Mouse (Mus musculus): ENCODE measurements around the gene Vars. TPM values are rescaled to one million over a fixed set of nuclear protein-coding genes. Genes with fewer than 3 reads are reported as not detected.

Vars gene
- polyA plus RNA-seq, 1 experiment = 208 TPM

DNA sequence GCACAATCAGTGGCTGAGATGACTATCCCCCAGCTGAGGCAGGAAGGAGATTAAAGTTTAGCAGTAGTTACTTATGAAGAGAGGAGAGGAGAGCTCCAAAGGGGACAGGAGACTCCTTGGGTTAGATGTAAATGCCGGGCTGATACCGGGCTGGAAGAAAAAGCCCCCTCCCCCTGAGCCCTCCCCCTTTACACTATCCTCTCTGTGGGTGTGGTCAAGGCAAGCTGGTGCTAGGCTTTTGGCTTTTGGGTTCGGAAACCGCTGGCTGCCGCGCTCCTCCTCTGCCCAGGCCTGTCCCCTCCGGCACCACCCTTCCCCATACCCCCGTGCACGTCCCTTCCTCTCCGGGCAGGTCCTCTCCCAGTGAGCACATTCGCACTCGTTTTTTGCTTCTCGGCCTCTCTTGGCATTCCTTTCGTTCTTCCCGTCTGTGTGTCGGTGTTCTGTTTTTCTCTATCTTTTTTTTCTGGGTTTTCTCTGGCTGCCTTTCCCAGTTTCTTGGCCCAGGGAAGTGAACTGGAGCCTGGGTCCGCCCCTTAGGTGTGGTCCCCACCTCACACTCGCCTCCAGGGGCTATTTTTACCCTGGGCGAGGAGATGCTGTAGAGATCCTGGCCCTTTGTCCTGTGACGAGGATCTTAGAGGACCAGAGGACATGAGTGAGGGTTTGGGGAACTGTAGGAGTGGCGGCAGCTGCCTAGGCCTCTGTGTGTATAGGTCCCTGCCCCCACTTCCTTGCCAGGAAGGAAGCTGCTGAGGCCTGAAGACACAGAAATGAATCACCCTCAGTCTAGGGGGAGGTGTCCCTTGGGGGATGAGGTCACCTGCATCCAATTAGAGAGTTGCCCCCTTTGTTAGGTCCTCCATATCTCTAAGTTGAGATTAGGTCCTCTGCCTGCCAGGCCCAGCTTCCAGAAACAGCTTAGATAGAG, 50.6 kb downstream of the Vars start:
- H3ac ChIP-seq (ENCODE audit: control insufficient read depth, insufficient read length) = peak overlapping the region; percentile 1
- H3K27me3 ChIP-seq (ENCODE audit: control insufficient read depth, insufficient read depth, insufficient read length) = no peaks in the 10 kb centered on the region
- peaks cover 47% of the 10 kb centered on the region for H3K79me2 ChIP-seq (ENCODE audit: control insufficient read depth, insufficient read depth)
- H3K4me2 ChIP-seq (ENCODE audit: low read depth) = peak overlapping the region; percentile 86
- TF ChIP-seq MYOD1 (IDR thresholded peaks at IDR 0.05; ENCODE audit: control insufficient read depth in 1 of 3, insufficient read length in 2 of 3, low read depth in 2 of 3) = peak; percentile 12 to 70 (median 40)
- peak; percentile 65 for TF ChIP-seq POLR2A (IDR thresholded peaks at IDR 0.05; ENCODE audit: insufficient read length, low read depth)
- no peak for TF ChIP-seq E2F4 (IDR thresholded peaks at IDR 0.05; ENCODE audit: insufficient read depth)
- no peak for TF ChIP-seq MAX (IDR thresholded peaks at IDR 0.05; ENCODE audit: low read depth)
- TF ChIP-seq REST (IDR thresholded peaks at IDR 0.05; ENCODE audit: insufficient read depth, insufficient read length) = no peak
- TF ChIP-seq MYOG (IDR thresholded peaks at IDR 0.05; ENCODE audit: control insufficient read depth in 1 of 3, insufficient read depth in 1 of 3, insufficient read length in 2 of 3, low read depth in 2 of 3) = peak in 1 of 3 experiments; percentile 60
- TF ChIP-seq POLR2AphosphoS2 (IDR thresholded peaks at IDR 0.05; ENCODE audit: insufficient read length, low read depth) = peak; percentile 77
- no peak for TF ChIP-seq CEBPB (IDR thresholded peaks at IDR 0.05; ENCODE audit: insufficient read depth, poor library complexity, severe bottlenecking)
- no peak for TF ChIP-seq TCF3 (IDR thresholded peaks at IDR 0.05; ENCODE audit: insufficient read length, low read depth)
- peak overlapping the region; percentile 96 for H3K4me3 ChIP-seq
- peaks cover 37% of the 10 kb centered on the region for H3K36me3 ChIP-seq (ENCODE audit: control insufficient read depth, insufficient read depth)

DNA sequence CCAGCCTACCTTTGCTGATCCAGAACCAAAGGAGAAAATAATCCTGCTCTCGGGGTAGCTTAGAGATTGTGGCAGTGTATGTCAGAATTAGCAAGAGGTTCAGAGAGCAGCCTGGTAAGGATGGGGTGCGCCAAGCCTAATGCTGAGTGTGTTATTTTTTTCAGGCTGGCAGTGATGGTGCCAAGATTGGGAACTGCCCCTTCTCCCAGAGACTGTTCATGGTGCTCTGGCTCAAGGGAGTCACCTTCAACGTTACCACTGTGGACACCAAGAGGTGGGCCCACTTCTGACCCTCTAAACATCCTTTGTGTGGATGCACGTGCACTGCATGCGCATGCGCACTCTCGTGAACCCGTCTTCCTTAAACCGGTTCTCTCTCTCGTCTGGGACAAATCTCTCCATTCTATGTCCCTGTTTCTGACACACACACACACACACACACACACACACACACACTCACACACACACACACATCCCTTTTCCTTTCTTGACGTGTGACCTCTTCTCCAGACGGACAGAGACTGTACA, 51.5 kb downstream of the Vars start:
- H3K36me3 ChIP-seq (ENCODE audit: control insufficient read depth, insufficient read depth) = peaks cover 37% of the 10 kb centered on the region
- TF ChIP-seq MAX (IDR thresholded peaks at IDR 0.05; ENCODE audit: low read depth) (no peak), TCF3 (IDR thresholded peaks at IDR 0.05; ENCODE audit: insufficient read length, low read depth) (no peak), USF1 (IDR thresholded peaks at IDR 0.05; ENCODE audit: low read depth) (no peak), TCF12 (IDR thresholded peaks at IDR 0.05; ENCODE audit: insufficient read depth, poor library complexity, severe bottlenecking) (no peak), SRF (IDR thresholded peaks at IDR 0.05; ENCODE audit: control insufficient read depth, insufficient read length, low read depth) (no peak), REST (IDR thresholded peaks at IDR 0.05; ENCODE audit: insufficient read depth, insufficient read length) (no peak), CEBPB (IDR thresholded peaks at IDR 0.05; ENCODE audit: insufficient read depth, poor library complexity, severe bottlenecking) (no peak), MYOG (IDR thresholded peaks at IDR 0.05; ENCODE audit: control insufficient read depth in 1 of 3, insufficient read depth in 1 of 3, insufficient read length in 2 of 3, low read depth in 2 of 3) (no peak), POLR2A (IDR thresholded peaks at IDR 0.05; ENCODE audit: insufficient read length, low read depth) (no peak), POLR2AphosphoS2 (IDR thresholded peaks at IDR 0.05; ENCODE audit: insufficient read length, low read depth) (no peak), E2F4 (IDR thresholded peaks at IDR 0.05; ENCODE audit: insufficient read depth) (no peak), MYOD1 (IDR thresholded peaks at IDR 0.05; ENCODE audit: control insufficient read depth in 1 of 3, insufficient read length in 2 of 3, low read depth in 2 of 3) (no peak)
- peaks cover 47% of the 10 kb centered on the region for H3K79me2 ChIP-seq (ENCODE audit: control insufficient read depth, insufficient read depth)
- H3K4me3 ChIP-seq = peak overlapping the region; percentile 96
- H3ac ChIP-seq (ENCODE audit: control insufficient read depth, insufficient read length) = peak overlapping the region; percentile 1
- peak overlapping the region; percentile 86 for H3K4me2 ChIP-seq (ENCODE audit: low read depth)
- no peaks in the 10 kb centered on the region for H3K27me3 ChIP-seq (ENCODE audit: control insufficient read depth, insufficient read depth, insufficient read length)

DNA sequence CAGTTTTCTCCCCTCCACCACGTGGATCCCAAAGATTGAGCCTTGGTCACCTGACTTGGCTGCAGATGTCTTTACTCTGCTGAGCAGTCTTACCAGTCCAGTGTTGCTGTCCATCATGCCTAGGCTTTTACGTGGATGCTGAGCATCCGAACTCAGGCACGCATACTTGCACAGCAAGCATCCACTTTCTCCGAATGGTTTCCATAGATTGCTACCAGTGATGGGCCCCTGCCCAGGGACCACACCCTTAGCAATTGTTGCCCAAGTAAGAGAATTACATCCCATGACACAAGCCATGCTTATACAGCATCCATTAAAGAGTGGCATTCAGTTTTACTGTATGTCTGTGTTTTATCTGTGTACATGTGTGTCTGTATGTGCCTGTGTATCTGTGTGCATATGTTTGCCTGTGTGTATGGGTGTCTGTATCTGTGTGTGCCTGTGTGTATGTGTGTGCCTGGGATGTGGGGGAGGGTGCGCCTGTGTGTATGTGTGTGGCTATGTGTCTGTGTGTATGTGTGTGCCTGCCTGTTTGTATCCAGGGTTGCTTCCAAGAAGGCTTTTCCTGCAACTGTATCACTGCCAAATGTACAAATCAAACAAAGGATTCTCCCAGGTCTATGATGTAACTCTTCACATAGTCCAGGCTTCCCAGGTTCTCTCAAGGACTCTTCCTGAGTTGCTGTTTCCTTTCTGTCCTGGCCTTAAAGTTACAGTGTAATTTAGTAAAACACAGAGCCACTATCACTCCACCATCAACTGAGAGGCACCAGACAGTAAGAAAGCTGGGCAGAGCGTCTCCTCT, 55.1 kb downstream of the Vars start:
- no peak overlapping the region for H3K4me3 ChIP-seq
- peaks cover 42% of the 10 kb centered on the region for H3K79me2 ChIP-seq (ENCODE audit: control insufficient read depth, insufficient read depth)
- peaks cover 48% of the 10 kb centered on the region for H3K36me3 ChIP-seq (ENCODE audit: control insufficient read depth, insufficient read depth)
- no peak overlapping the region for H3ac ChIP-seq (ENCODE audit: control insufficient read depth, insufficient read length)
- no peaks in the 10 kb centered on the region for H3K27me3 ChIP-seq (ENCODE audit: control insufficient read depth, insufficient read depth, insufficient read length)
- no peak overlapping the region for H3K4me2 ChIP-seq (ENCODE audit: low read depth)
- TF ChIP-seq POLR2A (IDR thresholded peaks at IDR 0.05; ENCODE audit: insufficient read length, low read depth) (peak; percentile 5), REST (IDR thresholded peaks at IDR 0.05; ENCODE audit: insufficient read depth, insufficient read length) (no peak), TCF3 (IDR thresholded peaks at IDR 0.05; ENCODE audit: insufficient read length, low read depth) (no peak)

DNA sequence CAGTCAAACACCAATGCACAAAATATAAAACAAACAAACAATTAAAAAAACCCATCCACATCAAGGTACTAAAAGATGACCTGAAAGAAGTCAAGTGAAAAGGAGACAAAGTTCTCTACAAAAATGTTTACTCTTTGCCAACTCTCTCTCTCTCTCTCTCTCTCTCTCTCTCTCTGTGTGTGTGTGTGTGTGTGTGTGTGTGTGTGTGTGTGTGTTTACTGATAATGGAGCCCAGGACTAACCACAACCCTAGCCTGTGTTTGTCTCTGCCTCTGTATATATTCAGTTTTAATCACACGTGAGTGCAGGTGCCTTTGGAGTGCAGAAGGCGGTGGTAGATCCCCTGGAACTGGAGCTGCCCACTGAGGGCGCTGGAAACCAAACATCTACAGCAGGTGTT, 56.3 kb downstream of the Vars start:
- no peaks in the 10 kb centered on the region for H3K27me3 ChIP-seq (ENCODE audit: control insufficient read depth, insufficient read depth, insufficient read length)
- H3K36me3 ChIP-seq (ENCODE audit: control insufficient read depth, insufficient read depth) = peaks cover 47% of the 10 kb centered on the region
- peaks cover 32% of the 10 kb centered on the region for H3K79me2 ChIP-seq (ENCODE audit: control insufficient read depth, insufficient read depth)
- TF ChIP-seq TCF3 (IDR thresholded peaks at IDR 0.05; ENCODE audit: insufficient read length, low read depth) = no peak
- no peak for TF ChIP-seq REST (IDR thresholded peaks at IDR 0.05; ENCODE audit: insufficient read depth, insufficient read length)
- TF ChIP-seq SRF (IDR thresholded peaks at IDR 0.05; ENCODE audit: control insufficient read depth, insufficient read length, low read depth) = no peak
- no peak for TF ChIP-seq POLR2AphosphoS2 (IDR thresholded peaks at IDR 0.05; ENCODE audit: insufficient read length, low read depth)
- TF ChIP-seq USF1 (IDR thresholded peaks at IDR 0.05; ENCODE audit: low read depth) = no peak
- TF ChIP-seq MYOG (IDR thresholded peaks at IDR 0.05; ENCODE audit: control insufficient read depth in 1 of 3, insufficient read depth in 1 of 3, insufficient read length in 2 of 3, low read depth in 2 of 3) = no peak
- no peak for TF ChIP-seq MYOD1 (IDR thresholded peaks at IDR 0.05; ENCODE audit: control insufficient read depth in 1 of 3, insufficient read length in 2 of 3, low read depth in 2 of 3)
- TF ChIP-seq POLR2A (IDR thresholded peaks at IDR 0.05; ENCODE audit: insufficient read length, low read depth) = no peak
- no peak for TF ChIP-seq TCF12 (IDR thresholded peaks at IDR 0.05; ENCODE audit: insufficient read depth, poor library complexity, severe bottlenecking)
- no peak for TF ChIP-seq CEBPB (IDR thresholded peaks at IDR 0.05; ENCODE audit: insufficient read depth, poor library complexity, severe bottlenecking)
- no peak for TF ChIP-seq E2F4 (IDR thresholded peaks at IDR 0.05; ENCODE audit: insufficient read depth)
- TF ChIP-seq MAX (IDR thresholded peaks at IDR 0.05; ENCODE audit: low read depth) = no peak
- H3ac ChIP-seq (ENCODE audit: control insufficient read depth, insufficient read length) = no peak overlapping the region
- no peak overlapping the region for H3K4me3 ChIP-seq
- no peak overlapping the region for H3K4me2 ChIP-seq (ENCODE audit: low read depth)

Data from myocyte (in vitro differentiated cells).